Mouse (Mus musculus) hindbrain, embryonic 12.5 days (tissue): ENCODE measurements around the gene Lats1. TPM values are rescaled to one million over a fixed set of nuclear protein-coding genes. Genes with fewer than 3 reads are reported as not detected.

Experiments
- ATAC-seq: fragments of 200-750 bp; cut with Nextera tagmentation; 2 replicates; pipeline ENCODE4 v1.8.0; 2017; ENCODE audit warnings: moderate TSS enrichment; ENCODE audit not compliant: low FRiP score
- H3K27ac ChIP-seq: fragments of 300-500 bp; sonication (generic); 2 replicates; pipeline ENCODE4 v1.5.1; 2016; ENCODE audit warnings: mild to moderate bottlenecking
- H3K27me3 ChIP-seq: fragments of 300-500 bp; sonication (generic); 2 replicates; pipeline ENCODE4 v1.6.1; 2016; ENCODE audit warnings: mild to moderate bottlenecking
- H3K36me3 ChIP-seq: fragments of 300-500 bp; sonication (generic); 2 replicates; pipeline ENCODE4 v1.6.1; 2016; ENCODE audit warnings: mild to moderate bottlenecking
- H3K4me1 ChIP-seq: fragments of 300-500 bp; sonication (generic); 2 replicates; pipeline ENCODE4 v1.6.1; 2016
- H3K4me2 ChIP-seq: fragments of 300-500 bp; sonication (generic); replicated peaks from 2 replicates; pipeline ENCODE4 v1.6.1; 2016; ENCODE audit warnings: mild to moderate bottlenecking
- H3K4me3 ChIP-seq: fragments of 300-500 bp; sonication (generic); 2 replicates; pipeline ENCODE4 v1.5.1; 2016; ENCODE audit warnings: mild to moderate bottlenecking
- H3K9ac ChIP-seq: fragments of 300-500 bp; sonication (generic); 2 replicates; pipeline ENCODE4 v1.6.1; 2016; ENCODE audit warnings: mild to moderate bottlenecking, moderate library complexity
- H3K9me3 ChIP-seq: fragments of 300-500 bp; sonication (generic); replicated peaks from 2 replicates; pipeline ENCODE4 v1.6.1; 2016; ENCODE audit warnings: mild to moderate bottlenecking
- WGBS: fragments of 180-500 bp; shearing (Covaris S2); methylation state at CpG from one replicate; pipeline ENCODE4 v1.1.7; 2016; 5-methylcytosine and 5-hydroxymethylcytosine counted together
- polyA plus RNA-seq: library from polyadenylated mRNA; unstranded; fragments of >200 nt; fragmentation: Nextera tagmentation; extraction: Ambion mirVana; gene quantifications from 2 replicates; pipeline ENCODE4 v1.2.1, GENCODE M21; 2016

The Lats1 gene
- polyA plus RNA-seq, 1 experiment from 2014 or later: 16.4 TPM

DNA sequence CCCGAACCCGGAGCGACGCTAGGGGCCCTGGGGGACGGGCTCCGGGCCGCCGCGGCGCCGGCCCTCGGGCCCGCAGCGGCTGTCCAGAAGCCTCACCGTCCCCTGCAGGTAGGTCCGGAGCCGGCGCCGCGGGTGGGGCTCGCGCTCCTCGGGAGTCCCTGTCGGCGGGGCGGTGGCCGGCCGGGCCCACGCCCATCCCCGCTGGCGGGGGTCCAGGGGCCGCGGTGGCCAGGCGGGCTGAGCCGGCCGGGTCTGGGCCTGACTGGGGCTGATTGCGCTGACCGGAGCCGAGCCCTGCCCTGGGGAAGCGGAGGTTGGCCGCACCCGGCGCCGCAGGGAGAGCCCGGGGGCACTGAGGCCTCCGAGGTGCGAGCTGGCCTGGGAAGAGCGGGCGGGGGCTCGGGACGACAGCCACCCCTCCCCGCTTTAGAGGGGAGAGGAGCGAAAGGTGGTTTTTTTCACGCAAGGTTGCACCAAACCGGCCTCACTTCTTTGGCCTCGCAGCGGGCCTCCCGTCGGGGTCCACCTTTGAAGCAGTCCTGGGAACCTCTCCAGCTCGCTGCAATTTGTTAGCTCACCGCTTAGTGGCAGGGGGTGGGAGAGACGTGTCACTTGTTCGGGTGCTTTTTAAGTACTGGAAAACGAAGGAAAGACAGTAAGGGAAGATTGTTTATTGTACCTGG lies 470 bp downstream of the Lats1 start:
- Histone ChIP-seq H3K4me3 (peak overlapping the region; percentile 100), H3K9ac (peak overlapping the region; percentile 100), H3K4me2 (peak overlapping the region; percentile 63), H3K27me3 (no peaks in the 10 kb centered on the region), H3K36me3 (peaks cover 22% of the 10 kb centered on the region), H3K9me3 (no peaks in the 10 kb centered on the region), H3K27ac (peak overlapping the region; percentile 96), H3K4me1 (peaks cover 29% of the 10 kb centered on the region)
- ATAC-seq: peak; percentile 86
- WGBS: under 1% methylated on average over 63 of the region's 64 CpGs

DNA sequence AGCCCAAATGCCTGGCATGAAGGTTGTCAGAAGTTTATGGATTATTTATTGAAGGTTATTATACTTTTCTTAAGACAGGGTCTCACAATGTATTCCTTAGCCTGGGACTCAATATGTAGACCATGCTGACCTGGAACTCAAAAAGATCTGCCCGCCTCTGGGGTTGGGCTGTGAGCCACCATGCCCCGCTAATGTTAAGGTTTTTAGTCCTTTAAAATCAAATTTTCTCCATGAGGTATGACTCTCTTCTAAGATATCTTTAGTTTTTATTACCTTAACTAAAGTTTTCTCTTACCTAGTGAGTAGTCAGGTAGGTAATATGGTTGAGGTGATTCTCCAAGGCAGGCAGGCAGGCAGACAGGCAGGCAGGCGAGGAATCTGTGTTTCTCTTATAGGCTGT lies 1.2 kb downstream of the Lats1 start:
- H3K9me3 ChIP-seq: no peaks in the 10 kb centered on the region
- peaks cover 15% of the 10 kb centered on the region for H3K36me3 ChIP-seq
- no peak overlapping the region for H3K27ac ChIP-seq
- peak overlapping the region; percentile 100 for H3K4me3 ChIP-seq
- WGBS: 64% methylated on average over 3 of the region's 3 CpGs
- H3K4me1 ChIP-seq: peaks cover 29% of the 10 kb centered on the region
- peak overlapping the region; percentile 63 for H3K4me2 ChIP-seq
- no peak for ATAC-seq
- peak overlapping the region; percentile 100; the same call in 1 of the 2 replicates for H3K9ac ChIP-seq
- H3K27me3 ChIP-seq: no peaks in the 10 kb centered on the region

DNA sequence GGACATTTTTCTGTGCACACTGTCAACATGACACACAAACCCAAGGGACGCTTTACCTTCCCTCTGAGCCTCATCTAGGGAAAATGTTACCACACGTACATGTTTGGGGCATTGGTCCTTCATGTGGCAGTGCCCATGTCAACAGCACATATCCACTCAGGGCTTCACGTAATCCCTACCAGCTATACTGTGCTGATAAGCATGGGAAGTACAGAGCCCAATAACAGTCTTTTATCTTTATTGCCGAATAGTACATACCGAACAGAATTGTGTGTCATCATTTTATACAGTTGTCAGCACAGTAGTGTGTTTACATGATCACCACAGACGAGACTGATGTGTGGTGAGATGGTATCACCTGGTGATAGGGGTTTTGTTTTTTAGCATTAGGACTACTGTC lies 5.9 kb downstream of the Lats1 start:
- 95% methylated on average over 6 of the region's 6 CpGs for WGBS
- Histone ChIP-seq H3K4me3 (no peak overlapping the region), H3K4me1 (peaks cover 13% of the 10 kb centered on the region), H3K36me3 (peaks cover 9% of the 10 kb centered on the region), H3K27me3 (no peaks in the 10 kb centered on the region), H3K27ac (no peak overlapping the region), H3K9me3 (no peaks in the 10 kb centered on the region), H3K4me2 (no peak overlapping the region), H3K9ac (no peak overlapping the region)
- no peak for ATAC-seq

DNA sequence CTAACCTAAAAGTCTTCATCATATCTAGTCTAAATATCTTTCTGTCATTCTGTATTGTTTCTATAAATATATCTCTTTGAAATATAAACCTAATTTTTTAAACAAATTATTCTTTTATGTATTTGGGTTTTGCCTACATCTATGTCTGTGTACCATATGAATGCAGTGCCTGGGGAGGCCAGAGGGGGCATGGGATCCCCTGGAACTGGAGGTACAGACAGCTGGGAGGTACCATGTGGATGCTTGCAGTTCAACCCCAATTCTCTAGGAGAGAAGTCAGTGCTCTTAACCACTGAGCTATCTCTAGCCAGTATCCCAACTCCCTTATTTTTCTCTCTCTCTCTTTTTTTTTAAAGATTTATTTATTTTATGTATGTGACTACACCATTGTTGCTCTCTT lies 14.3 kb downstream of the Lats1 start:
- H3K36me3 ChIP-seq: peaks cover 79% of the 10 kb centered on the region
- ATAC-seq: no peak

DNA sequence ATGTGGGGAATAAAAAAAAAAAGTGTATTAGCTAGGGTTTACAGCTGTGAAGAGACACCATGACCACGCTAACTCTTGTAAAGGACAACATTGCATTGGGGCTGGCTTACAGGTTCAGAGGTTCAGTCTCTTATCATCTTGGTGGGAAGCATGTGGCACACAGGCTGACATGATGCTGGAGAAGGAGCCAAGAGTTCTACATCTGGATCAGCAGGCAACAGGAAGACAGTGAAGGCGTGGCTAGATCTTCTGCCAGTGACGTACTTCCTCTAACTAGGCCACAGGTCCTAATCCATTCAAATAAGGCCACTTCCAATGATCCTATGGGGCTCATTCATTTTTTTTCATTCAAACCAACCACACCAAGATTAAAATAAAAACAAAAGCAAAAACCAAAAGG lies 19.1 kb downstream of the Lats1 start:
- H3K27me3 ChIP-seq: no peaks in the 10 kb centered on the region
- H3K9me3 ChIP-seq: no peaks in the 10 kb centered on the region
- no peak overlapping the region for H3K4me3 ChIP-seq
- H3K27ac ChIP-seq: no peak overlapping the region
- no peaks in the 10 kb centered on the region for H3K4me1 ChIP-seq
- H3K4me2 ChIP-seq: no peak overlapping the region
- no peak for ATAC-seq
- H3K36me3 ChIP-seq: peaks cover 88% of the 10 kb centered on the region
- 93% methylated on average over 3 of the region's 3 CpGs for WGBS
- H3K9ac ChIP-seq: no peak overlapping the region

More for the DNA sequence above, 14.3 kb downstream of the Lats1 start:
- Histone ChIP-seq H3K27me3 (no peaks in the 10 kb centered on the region), H3K4me2 (no peak overlapping the region), H3K27ac (no peak overlapping the region), H3K9me3 (no peaks in the 10 kb centered on the region), H3K4me3 (no peak overlapping the region), H3K4me1 (no peaks in the 10 kb centered on the region), H3K9ac (no peak overlapping the region)

DNA sequence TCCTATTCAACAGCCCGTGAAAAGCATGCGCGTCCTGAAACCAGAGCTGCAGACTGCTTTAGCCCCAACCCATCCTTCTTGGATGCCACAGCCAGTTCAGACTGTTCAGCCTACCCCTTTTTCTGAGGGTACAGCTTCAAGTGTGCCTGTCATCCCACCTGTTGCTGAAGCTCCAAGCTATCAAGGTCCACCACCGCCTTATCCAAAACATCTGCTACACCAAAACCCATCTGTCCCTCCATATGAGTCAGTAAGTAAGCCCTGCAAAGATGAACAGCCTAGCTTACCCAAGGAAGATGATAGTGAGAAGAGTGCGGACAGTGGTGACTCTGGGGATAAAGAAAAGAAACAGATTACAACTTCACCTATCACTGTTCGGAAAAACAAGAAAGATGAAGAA lies 21.6 kb downstream of the Lats1 start:
- H3K27ac ChIP-seq: no peak overlapping the region
- H3K9ac ChIP-seq: no peak overlapping the region
- no peak overlapping the region for H3K4me2 ChIP-seq
- H3K36me3 ChIP-seq: peaks cover 87% of the 10 kb centered on the region
- no peaks in the 10 kb centered on the region for H3K4me1 ChIP-seq
- no peak overlapping the region for H3K4me3 ChIP-seq
- no peak for ATAC-seq
- no peaks in the 10 kb centered on the region for H3K27me3 ChIP-seq
- no peaks in the 10 kb centered on the region for H3K9me3 ChIP-seq
- 91% methylated on average over 6 of the region's 6 CpGs for WGBS

DNA sequence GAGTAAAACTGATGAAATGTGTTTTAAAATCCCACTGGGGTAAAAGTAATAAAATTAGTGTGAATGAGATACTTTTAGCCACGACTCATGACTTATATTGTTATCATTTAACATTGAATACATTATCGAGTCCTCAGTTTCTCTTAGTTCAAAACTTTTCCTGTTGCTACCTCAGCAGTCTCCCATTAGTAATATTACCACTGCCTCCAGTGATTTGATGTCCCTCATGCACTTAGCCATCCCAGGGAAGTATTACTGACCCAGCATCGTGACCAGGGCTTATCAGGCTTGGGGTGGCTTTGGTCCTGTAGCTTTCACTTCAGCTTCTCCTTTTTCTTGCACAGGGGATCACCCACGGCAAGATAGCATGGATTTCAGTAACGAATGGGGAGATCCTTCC lies 29.1 kb downstream of the Lats1 start:
- Histone ChIP-seq H3K36me3 (peaks cover 65% of the 10 kb centered on the region), H3K27me3 (no peaks in the 10 kb centered on the region), H3K4me3 (no peak overlapping the region), H3K4me1 (no peaks in the 10 kb centered on the region), H3K27ac (no peak overlapping the region), H3K9ac (no peak overlapping the region), H3K4me2 (no peak overlapping the region), H3K9me3 (no peaks in the 10 kb centered on the region)
- ATAC-seq: no peak
- WGBS: 93% methylated on average over 5 of the region's 5 CpGs

DNA sequence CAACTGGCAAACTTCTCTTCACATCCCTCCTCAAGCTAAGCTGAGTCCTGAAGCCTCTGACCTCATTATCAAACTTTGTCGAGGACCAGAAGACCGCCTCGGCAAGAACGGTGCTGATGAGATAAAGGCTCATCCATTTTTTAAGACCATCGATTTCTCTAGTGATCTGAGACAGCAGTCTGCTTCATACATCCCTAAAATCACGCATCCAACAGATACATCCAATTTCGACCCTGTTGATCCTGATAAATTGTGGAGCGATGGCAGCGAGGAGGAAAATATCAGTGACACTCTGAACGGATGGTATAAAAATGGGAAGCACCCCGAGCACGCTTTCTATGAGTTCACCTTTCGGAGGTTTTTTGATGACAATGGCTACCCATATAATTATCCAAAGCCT lies 31.5 kb downstream of the Lats1 start:
- no peak for ATAC-seq
- no peak overlapping the region for H3K27ac ChIP-seq
- WGBS: 93% methylated on average over 13 of the region's 13 CpGs
- H3K4me2 ChIP-seq: no peak overlapping the region
- no peak overlapping the region for H3K9ac ChIP-seq
- no peaks in the 10 kb centered on the region for H3K4me1 ChIP-seq
- peaks cover 50% of the 10 kb centered on the region for H3K36me3 ChIP-seq
- H3K9me3 ChIP-seq: no peaks in the 10 kb centered on the region
- H3K4me3 ChIP-seq: no peak overlapping the region
- H3K27me3 ChIP-seq: no peaks in the 10 kb centered on the region

DNA sequence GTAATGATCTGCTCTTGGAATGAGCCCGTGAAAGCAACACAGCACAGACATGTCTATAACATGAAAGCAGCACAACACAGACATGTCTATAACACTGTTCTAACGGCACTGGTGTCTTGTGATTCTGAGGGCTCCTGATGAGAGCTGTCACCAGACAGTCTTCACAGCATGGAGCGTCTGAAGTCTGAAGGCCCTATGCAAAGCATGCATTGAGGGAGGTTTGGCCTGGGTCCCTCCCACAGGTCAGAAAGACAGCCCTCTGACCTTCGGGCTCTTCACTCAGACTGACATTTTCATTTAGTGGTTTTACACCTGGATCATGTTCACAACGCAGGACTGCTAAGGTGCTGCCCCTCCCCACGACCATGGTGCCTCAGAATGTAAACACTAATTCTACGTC lies 34.0 kb downstream of the Lats1 start:
- Histone ChIP-seq H3K4me1 (no peaks in the 10 kb centered on the region), H3K9ac (no peak overlapping the region), H3K9me3 (no peaks in the 10 kb centered on the region), H3K27me3 (no peaks in the 10 kb centered on the region), H3K4me3 (no peak overlapping the region), H3K4me2 (no peak overlapping the region), H3K36me3 (peaks cover 34% of the 10 kb centered on the region), H3K27ac (no peak overlapping the region)
- WGBS: 81% methylated on average over 7 of the region's 7 CpGs
- ATAC-seq: no peak

DNA sequence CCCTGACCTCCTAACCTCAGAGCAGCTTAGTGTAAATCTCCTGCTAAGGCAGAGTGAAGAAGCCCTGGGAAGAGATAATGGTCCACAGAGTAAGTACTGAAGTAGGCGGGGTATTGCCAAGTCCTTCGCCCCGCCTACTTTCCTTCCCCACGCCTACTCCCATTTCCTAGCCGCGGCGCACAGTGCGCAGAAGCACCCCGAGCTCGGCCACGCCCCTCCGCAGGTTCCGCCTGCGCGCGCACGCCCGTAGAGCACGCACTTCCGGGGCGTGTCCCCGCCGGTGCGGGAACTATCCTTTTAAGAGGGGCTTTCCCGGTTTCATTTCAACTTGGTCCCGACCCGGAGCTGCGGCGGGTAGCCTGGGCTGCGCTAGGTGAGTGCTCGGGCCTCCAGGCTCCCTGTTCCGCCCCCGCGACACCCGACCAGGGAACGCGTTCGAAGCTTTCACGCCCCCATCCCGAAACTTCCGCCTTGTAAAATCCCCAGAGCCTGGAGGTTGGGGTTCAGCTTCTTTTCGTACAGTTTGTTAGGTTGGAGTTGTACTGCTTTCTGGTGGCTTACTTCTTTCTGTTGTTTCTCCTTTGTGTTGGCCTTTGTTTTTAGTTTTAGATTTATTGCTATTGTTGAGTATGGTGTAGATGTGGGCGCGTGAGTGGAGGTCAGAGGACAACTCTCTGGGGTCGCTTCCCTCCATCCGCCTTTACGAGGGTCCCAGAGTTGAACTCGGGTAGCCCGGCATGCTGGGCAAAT lies 44.9 kb downstream of the Lats1 start, which contains the start of gene Katna1:
TSS of gene Katna1 (plus strand) at position 250 of the 750 bp plus-strand sequence.
- WGBS: under 1% methylated on average over 49 of the region's 49 CpGs
- peaks cover 15% of the 10 kb centered on the region for H3K4me1 ChIP-seq
- no peaks in the 10 kb centered on the region for H3K36me3 ChIP-seq
- H3K27ac ChIP-seq: peak within 1 kb of the TSS; percentile 64
- no peaks in the 10 kb centered on the region for H3K27me3 ChIP-seq
- H3K4me2 ChIP-seq: peak within 1 kb of the TSS; percentile 73
- ATAC-seq: peak; percentile 99
- H3K9ac ChIP-seq: peak within 1 kb of the TSS; percentile 78
- H3K4me3 ChIP-seq: peak within 1 kb of the TSS; percentile 76
- H3K9me3 ChIP-seq: no peaks in the 10 kb centered on the region

- Histone ChIP-seq H3K9me3 (no peaks in the 10 kb centered on the region), H3K4me2 (peak overlapping the region; percentile 73), H3K27ac (0 out of 2 replicates have a peak overlapping the region, but pooled peaks have one; percentile 64), H3K4me3 (peak overlapping the region; percentile 76), H3K36me3 (no peaks in the 10 kb centered on the region), H3K4me1 (peaks cover 17% of the 10 kb centered on the region), H3K27me3 (no peaks in the 10 kb centered on the region), H3K9ac (peak overlapping the region; percentile 78)
- under 1% methylated on average over 8 of the region's 8 CpGs for WGBS
- ATAC-seq: no peak
Measured at GRCm38 (mm10) chr10:7726501-7726812, 45.4 kb downstream of the Lats1 start.

DNA sequence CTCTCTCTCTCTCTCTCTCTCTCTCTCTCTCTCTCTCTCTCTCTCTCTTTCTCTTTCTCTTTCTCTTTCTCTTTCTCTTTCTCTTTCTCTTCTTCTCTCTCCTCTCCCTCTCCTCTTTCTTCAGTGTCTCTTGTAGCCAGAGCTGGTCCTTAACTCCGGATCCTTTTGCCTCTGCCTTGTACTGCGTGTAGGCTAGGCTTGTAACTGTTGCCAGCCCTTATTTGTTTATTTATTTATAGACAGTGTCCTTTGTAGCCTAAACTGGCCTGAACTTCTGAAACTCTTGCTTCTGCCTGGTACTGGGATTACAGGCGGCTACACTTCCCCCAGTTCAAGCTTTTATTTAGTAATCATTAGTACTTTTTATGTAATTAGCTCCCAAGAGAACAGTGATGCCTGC lies 46.0 kb downstream of the Lats1 start:
- H3K36me3 ChIP-seq: no peaks in the 10 kb centered on the region
- peaks cover 21% of the 10 kb centered on the region for H3K4me1 ChIP-seq
- no peak overlapping the region for H3K27ac ChIP-seq
- no peaks in the 10 kb centered on the region for H3K27me3 ChIP-seq
- H3K4me3 ChIP-seq: peak overlapping the region; percentile 76
- H3K9me3 ChIP-seq: no peaks in the 10 kb centered on the region
- ATAC-seq: no peak
- H3K4me2 ChIP-seq: peak overlapping the region; percentile 73
- H3K9ac ChIP-seq: peak overlapping the region; percentile 78
- 27% methylated on average over 3 of the region's 3 CpGs for WGBS

- Histone ChIP-seq H3K9me3 (no peaks in the 10 kb centered on the region), H3K4me1 (peaks cover 20% of the 10 kb centered on the region), H3K4me3 (no peak overlapping the region), H3K4me2 (no peak overlapping the region), H3K9ac (no peak overlapping the region), H3K27ac (no peak overlapping the region), H3K27me3 (no peaks in the 10 kb centered on the region), H3K36me3 (no peaks in the 10 kb centered on the region)
- no peak for ATAC-seq
Measured at GRCm38 (mm10) chr10:7731582-7731981, 50.6 kb downstream of the Lats1 start.
